Mouse (Mus musculus) heart, postnatal 0 days (tissue): ENCODE results near the gene Ptpro. TPM values are rescaled to one million over a fixed set of nuclear protein-coding genes. Genes with fewer than 3 reads are reported as not detected.
A peak's percentile ranks its signal among the peaks of the same experiment; 100 is the strongest.

ENCODE experiments used
- ATAC-seq: fragments of 200-750 bp; cut with Nextera tagmentation; 2 replicates; pipeline ENCODE4 v1.8.0; 2017; ENCODE audit warnings: low read depth, moderate number of reproducible peaks, moderate library complexity; ENCODE audit not compliant: insufficient read depth
- DNase-seq: peaks from one replicate; pipeline ENCODE4 v3.0.0-alpha.2; 2016; ENCODE audit warnings: low spot score
- H3K27ac ChIP-seq: fragments of 300-500 bp; sonication (generic); 2 replicates; pipeline ENCODE4 v1.5.1; 2014; ENCODE audit warnings: low read depth, mild to moderate bottlenecking
- H3K27me3 ChIP-seq: fragments of 300-500 bp; sonication (generic); 2 replicates; pipeline ENCODE4 v1.6.1; 2014; ENCODE audit warnings: low read length, mixed read lengths; ENCODE audit not compliant: control insufficient read depth, insufficient read depth
- H3K36me3 ChIP-seq: fragments of 300-500 bp; sonication (generic); replicated peaks from 2 replicates; pipeline ENCODE4 v1.6.1; 2014; ENCODE audit warnings: low read length, mixed read lengths; ENCODE audit not compliant: control insufficient read depth, insufficient read depth
- H3K4me1 ChIP-seq: fragments of 300-500 bp; sonication (generic); 2 replicates; pipeline ENCODE4 v1.6.1; 2014; ENCODE audit warnings: antibody characterized with exemption; ENCODE audit not compliant: control insufficient read depth, insufficient read depth
- H3K4me2 ChIP-seq: fragments of 300-500 bp; sonication (generic); 2 replicates; pipeline ENCODE4 v1.6.1; 2014; ENCODE audit warnings: low read depth, mild to moderate bottlenecking, low read length, moderate library complexity
- H3K4me3 ChIP-seq: fragments of 300-500 bp; sonication (generic); 2 replicates; pipeline ENCODE4 v1.5.1; 2014; ENCODE audit warnings: low read depth, low read length
- H3K9ac ChIP-seq: fragments of 300-500 bp; sonication (generic); replicated peaks from 2 replicates; pipeline ENCODE4 v1.6.1; 2014; ENCODE audit warnings: low read depth, low read length, mixed read lengths
- H3K9me3 ChIP-seq: fragments of 300-500 bp; sonication (generic); replicated peaks from 2 replicates; pipeline ENCODE4 v1.6.1; 2016; ENCODE audit warnings: low read length; ENCODE audit not compliant: control insufficient read depth
- CTCF ChIP-seq: IDR thresholded peaks from 2 replicates; pipeline ENCODE4 v1.5.1; 2016; ENCODE audit warnings: antibody characterized with exemption, control low read depth, low read depth
- EP300 ChIP-seq: IDR thresholded peaks from 2 replicates; pipeline ENCODE4 v1.6.1; 2016; ENCODE audit warnings: antibody characterized with exemption, low read depth
- WGBS: fragments of 180-500 bp; shearing (Covaris S2); extraction: QIAGEN DNeasy Blood & Tissue Kit; methylation state at CpG from one replicate; pipeline ENCODE4 v1.1.7; 2014; 5-methylcytosine and 5-hydroxymethylcytosine counted together
- polyA plus RNA-seq: library from polyadenylated mRNA; unstranded; fragments of >200 nt; fragmentation: Nextera tagmentation; extraction: Ambion mirVana; gene quantifications from 2 replicates; pipeline ENCODE4 v1.2.1, GENCODE M21; 2015
- total RNA-seq: library from RNA; depleted of rRNA; stranded (reverse); fragments of >200 nt; gene quantifications from 2 replicates; pipeline ENCODE4 v1.2.3, GENCODE M21; 2014; ENCODE audit warnings: low replicate concordance

The Ptpro gene
- total and polyA plus RNA-seq, 2 experiments from 2014 or later: 2.3 to 3.6 TPM

DNA sequence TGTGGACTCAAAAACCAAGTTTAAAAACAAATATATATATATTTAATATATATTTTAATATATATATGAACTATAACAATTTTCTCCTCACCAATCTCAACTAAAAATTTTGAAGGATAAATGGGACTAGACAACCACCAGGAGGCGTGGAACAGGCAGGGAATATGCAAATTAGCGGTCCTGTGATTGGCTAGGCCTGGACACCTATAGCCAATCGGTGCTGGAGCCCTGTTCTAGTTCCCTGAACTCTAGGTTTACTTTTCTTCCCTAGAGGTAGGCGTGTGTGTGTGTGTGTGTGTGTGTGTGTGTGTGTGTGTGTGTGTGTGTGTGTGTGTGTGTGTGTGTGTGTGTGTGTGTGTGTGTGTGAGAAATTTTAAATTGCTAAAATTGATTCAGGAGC is 134.8 kb downstream of the Ptpro start:
- no peak overlapping the region for H3K4me2 ChIP-seq
- H3K4me3 ChIP-seq: no peak overlapping the region
- DNase-seq (no peak), ATAC-seq (no peak)
- no peaks in the 10 kb centered on the region for H3K9me3 ChIP-seq
- H3K27ac ChIP-seq: no peak overlapping the region
- TF ChIP-seq CTCF (no peak), EP300 (no peak)
- no peak overlapping the region for H3K9ac ChIP-seq
- no peaks in the 10 kb centered on the region for H3K36me3 ChIP-seq
- H3K4me1 ChIP-seq: no peaks in the 10 kb centered on the region
- no peaks in the 10 kb centered on the region for H3K27me3 ChIP-seq
- WGBS: 51% methylated on average over 4 of the region's 4 CpGs

- WGBS: 72% methylated on average over 7 of the region's 7 CpGs
- H3K9ac ChIP-seq: no peak overlapping the region
- no peaks in the 10 kb centered on the region for H3K9me3 ChIP-seq
- TF ChIP-seq EP300 (no peak), CTCF (no peak)
- no peaks in the 10 kb centered on the region for H3K27me3 ChIP-seq
- DNase-seq: no peak
- no peak overlapping the region for H3K27ac ChIP-seq
- no peaks in the 10 kb centered on the region for H3K4me1 ChIP-seq
- no peaks in the 10 kb centered on the region for H3K36me3 ChIP-seq
- no peak for ATAC-seq
- H3K4me3 ChIP-seq: no peak overlapping the region
- H3K4me2 ChIP-seq: no peak overlapping the region
Observed at GRCm38 (mm10) chr6:137395075-137395474, 143.0 kb downstream of the Ptpro start.

DNA sequence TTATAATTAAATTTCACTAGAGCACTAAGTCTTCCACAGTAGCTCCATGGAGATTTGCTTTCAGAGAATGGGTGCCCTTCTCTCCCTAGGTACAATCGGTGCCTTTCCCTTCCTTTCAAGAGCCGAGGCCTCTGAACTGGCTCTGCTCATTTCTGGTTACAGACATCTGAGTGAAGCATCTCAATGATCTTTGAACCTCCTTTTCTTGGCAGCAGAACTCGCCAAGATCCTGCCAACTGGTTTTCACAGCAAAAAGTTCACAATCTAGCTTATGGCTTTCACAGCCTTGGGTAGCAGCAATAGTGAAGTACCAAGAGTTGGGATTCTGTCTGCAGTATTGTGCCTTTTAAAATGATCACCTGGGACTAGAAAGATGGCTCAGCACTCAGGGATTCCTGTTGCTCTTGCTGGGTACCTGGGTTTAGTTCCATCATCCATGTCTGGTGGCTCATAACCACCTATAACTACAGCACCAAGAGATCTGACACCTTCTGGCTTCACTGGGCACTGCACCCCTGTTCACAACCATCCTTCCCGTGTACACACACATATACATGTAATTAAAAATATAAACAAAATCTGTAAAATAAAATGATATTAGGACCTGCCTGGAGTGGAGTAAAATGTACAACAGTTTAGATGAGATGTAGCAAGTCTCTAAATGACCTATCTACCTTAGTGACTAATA is 144.1 kb downstream of the Ptpro start:
- 76% methylated on average over 4 of the region's 4 CpGs for WGBS
- H3K4me2 ChIP-seq: no peak overlapping the region
- H3K9ac ChIP-seq: no peak overlapping the region

DNA sequence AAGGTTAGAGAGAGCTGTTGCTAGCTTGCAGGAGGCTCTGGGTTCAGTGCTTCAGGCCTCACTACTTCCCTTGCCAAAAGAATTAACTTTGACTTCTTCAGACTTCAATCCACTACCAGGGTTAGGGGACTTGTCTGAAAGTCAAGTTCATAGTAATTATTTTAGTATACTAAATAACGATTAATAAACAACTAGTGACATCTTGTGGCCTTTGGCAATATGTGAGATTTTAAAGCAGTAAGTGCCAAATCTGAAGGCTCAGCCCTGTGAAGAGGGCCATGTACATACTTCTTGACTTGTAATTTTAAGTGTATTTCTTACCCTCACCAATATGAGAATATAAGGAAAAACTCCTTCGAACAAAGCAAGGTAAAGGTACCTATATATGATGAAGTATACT is 145.2 kb downstream of the Ptpro start:
- H3K4me1 ChIP-seq: no peaks in the 10 kb centered on the region
- H3K27me3 ChIP-seq: no peaks in the 10 kb centered on the region
- H3K9ac ChIP-seq: no peak overlapping the region
- DNase-seq (peak; percentile 45), ATAC-seq (no peak)
- no peak overlapping the region for H3K27ac ChIP-seq
- no peaks in the 10 kb centered on the region for H3K9me3 ChIP-seq
- TF ChIP-seq EP300 (no peak), CTCF (peak; percentile 32)
- H3K36me3 ChIP-seq: no peaks in the 10 kb centered on the region
- no peak overlapping the region for H3K4me3 ChIP-seq
- 69% methylated on average over 2 of the region's 2 CpGs for WGBS
- H3K4me2 ChIP-seq: no peak overlapping the region

More for the DNA sequence above, 144.1 kb downstream of the Ptpro start:
- H3K4me3 ChIP-seq: no peak overlapping the region
- peak; percentile 40 for TF ChIP-seq CTCF
- TF ChIP-seq EP300: no peak
- H3K4me1 ChIP-seq: no peaks in the 10 kb centered on the region
- ATAC-seq: no peak
- H3K27me3 ChIP-seq: no peaks in the 10 kb centered on the region
- no peaks in the 10 kb centered on the region for H3K36me3 ChIP-seq
- H3K9me3 ChIP-seq: no peaks in the 10 kb centered on the region
- no peak overlapping the region for H3K27ac ChIP-seq
- no peak for DNase-seq

- 79% methylated on average over 4 of the region's 4 CpGs for WGBS
- ATAC-seq (no peak), DNase-seq (no peak)
- no peak overlapping the region for H3K4me3 ChIP-seq
- TF ChIP-seq CTCF (no peak), EP300 (no peak)
- H3K4me1 ChIP-seq: no peaks in the 10 kb centered on the region
- H3K4me2 ChIP-seq: no peak overlapping the region
- no peaks in the 10 kb centered on the region for H3K36me3 ChIP-seq
- H3K27ac ChIP-seq: no peak overlapping the region
- no peaks in the 10 kb centered on the region for H3K9me3 ChIP-seq
- no peaks in the 10 kb centered on the region for H3K27me3 ChIP-seq
- H3K9ac ChIP-seq: no peak overlapping the region
Observed at GRCm38 (mm10) chr6:137404196-137404595, 152.1 kb downstream of the Ptpro start.

- Histone ChIP-seq H3K9me3 (no peaks in the 10 kb centered on the region), H3K4me2 (no peak overlapping the region), H3K27ac (no peak overlapping the region), H3K9ac (no peak overlapping the region), H3K27me3 (no peaks in the 10 kb centered on the region), H3K4me3 (no peak overlapping the region), H3K4me1 (no peaks in the 10 kb centered on the region), H3K36me3 (no peaks in the 10 kb centered on the region)
- WGBS: 81% methylated on average over 2 of the region's 2 CpGs
- TF ChIP-seq EP300 (no peak), CTCF (no peak)
- no peak for ATAC-seq
- no peak for DNase-seq
Observed at GRCm38 (mm10) chr6:137405690-137406089, 153.6 kb downstream of the Ptpro start.
